Mouse (Mus musculus) activated CD4-positive, CD25-positive, alpha-beta regulatory T cell, adult 9 weeks (primary cell): Measurements from ENCODE around the gene Prlr. TPM values are rescaled to one million over a fixed set of nuclear protein-coding genes. Genes with fewer than 3 reads are reported as not detected.

Experiments used
- polyA plus RNA-seq: library from polyadenylated mRNA; unstranded; fragments of 100-300 nt; shearing (Covaris generic); gene quantifications from one replicate; pipeline ENCODE4 v1.2.1, GENCODE M21; 2017

The Prlr gene
- polyA plus RNA-seq: 0.34 TPM

GRCm38 (mm10) chr15:10177083-10177482, at the start of gene Prlr:
Gene Prlr, plus strand, starts transcription at chr15:10177238.

GRCm38 (mm10) chr15:10325080-10325479, 148.0 kb downstream of the Prlr start, which contains the start of gene Gm21973:
Gene Gm21973, plus strand, starts transcription at chr15:10325380.

GRCm38 (mm10) chr15:10358039-10358948, 181.3 kb downstream of the Prlr start, which contains the start of gene Agxt2:
Gene Agxt2, plus strand, starts transcription at chr15:10358532.

Other genes with a start within 250 kb of the Prlr start
- not detected for gene Gm21973, start 148.1 kb downstream of the Prlr start, polyA plus RNA-seq
- not detected for gene Agxt2, start 181.3 kb downstream of the Prlr start, polyA plus RNA-seq